Mouse (Mus musculus) kidney, adult 18-20 months (tissue): ENCODE data around the gene Nop14.
"Not testable (repeated sequence)": the region's sequence is repeated elsewhere in the genome, so short reads cannot be mapped to it uniquely, and the experiment has no call there.

Experiments
- DNase-seq: peaks from one replicate; pipeline ENCODE4 v3.0.0; 2021

Gene Nop14

DNA sequence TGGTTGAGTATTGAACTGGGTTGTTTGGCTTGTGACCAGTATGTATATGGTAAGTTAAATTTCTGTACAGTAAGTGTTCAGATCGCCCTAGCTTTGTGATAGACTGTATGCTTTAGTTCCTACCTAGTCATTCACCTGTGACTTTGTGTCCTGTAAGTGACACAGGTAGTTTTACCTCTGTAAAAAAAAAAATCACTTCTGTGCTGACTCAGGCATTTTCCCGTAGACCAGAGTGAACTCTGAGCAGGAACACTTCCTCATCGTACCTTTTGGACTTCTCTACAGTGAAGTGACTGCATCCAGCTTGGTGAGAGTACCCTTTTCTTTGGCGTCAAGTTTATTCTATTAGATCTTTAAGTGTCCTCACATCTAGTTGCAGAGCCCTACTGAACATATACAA, 50.0 kb downstream of the Nop14 start:
- no peak for DNase-seq

DNA sequence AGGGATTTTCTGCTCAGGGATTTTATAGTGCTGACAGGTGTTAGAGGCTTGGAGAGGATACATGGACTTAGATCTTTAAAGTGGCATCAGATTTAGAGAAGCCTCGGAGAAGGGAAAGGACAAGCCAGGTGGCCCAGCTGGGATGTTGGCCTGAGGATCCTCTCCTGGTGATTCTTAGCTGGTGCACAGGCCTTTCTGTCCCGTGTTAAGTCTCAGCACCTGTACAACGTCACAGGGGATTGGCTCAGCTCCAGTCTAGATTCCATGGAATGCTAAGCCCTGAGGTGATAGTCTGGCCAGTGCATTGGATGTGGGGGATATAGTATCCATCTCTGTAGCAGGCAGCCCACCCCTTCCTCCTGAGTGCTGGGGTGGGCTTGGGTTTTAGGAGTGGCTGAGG, 51.7 kb downstream of the Nop14 start:
- DNase-seq, result no peak

DNA sequence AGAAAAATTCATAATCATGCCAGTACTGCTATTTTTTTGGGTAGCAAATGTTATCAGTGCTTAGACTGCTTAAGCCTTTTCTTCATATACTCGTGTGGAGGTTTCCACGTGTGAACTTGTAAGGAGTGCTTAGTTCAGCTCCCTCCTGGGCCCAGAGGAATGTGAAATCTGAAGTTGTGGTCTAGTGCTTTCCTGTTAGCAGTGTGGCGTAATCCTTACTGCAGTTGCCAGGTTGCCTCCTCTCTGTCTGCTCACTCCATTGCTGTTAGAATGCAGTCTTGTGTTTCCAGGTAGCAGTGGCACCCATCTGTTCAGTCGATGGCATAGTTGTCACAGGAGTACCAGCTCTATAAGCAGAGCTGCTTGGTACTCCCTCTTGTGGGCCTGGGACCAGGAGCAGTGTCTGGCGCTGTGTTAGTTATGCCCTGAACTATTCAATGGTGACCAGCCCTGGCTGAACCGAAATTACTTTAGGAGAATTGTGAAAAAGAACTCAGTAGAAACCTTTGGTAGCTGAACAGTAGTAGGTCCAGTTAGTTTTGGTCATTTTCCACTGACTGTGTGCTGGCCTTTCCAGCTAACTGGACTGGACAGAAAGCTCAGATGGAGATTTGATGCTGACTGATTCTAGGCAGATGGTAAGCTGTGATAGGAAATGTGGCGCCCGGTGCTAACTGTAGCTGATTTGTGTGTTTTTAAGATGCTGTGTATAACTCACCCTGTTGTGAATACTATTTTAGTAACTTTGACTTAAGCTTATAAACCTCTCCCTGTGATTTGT, 52.7 kb downstream of the Nop14 start:
- no peak for DNase-seq

DNA sequence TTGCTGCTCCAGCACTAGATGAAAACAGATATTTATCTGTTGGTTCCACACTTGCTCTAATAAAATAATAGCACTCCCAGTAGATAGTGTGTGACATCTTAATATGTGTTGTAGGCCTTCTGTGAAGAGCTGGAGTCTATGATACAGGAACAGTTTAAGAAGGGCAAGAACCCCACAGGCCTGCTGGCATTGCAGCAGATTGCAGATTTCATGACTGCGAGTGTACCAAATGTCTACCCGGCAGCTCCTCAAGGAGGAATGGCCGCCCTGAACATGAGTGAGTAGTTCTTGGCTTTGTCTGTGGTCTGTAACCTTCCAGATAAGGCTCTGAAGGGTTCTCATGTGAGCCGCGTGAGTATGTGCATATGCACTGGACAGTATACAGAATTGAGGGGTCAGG, 55.4 kb downstream of the Nop14 start:
- no peak for DNase-seq

DNA sequence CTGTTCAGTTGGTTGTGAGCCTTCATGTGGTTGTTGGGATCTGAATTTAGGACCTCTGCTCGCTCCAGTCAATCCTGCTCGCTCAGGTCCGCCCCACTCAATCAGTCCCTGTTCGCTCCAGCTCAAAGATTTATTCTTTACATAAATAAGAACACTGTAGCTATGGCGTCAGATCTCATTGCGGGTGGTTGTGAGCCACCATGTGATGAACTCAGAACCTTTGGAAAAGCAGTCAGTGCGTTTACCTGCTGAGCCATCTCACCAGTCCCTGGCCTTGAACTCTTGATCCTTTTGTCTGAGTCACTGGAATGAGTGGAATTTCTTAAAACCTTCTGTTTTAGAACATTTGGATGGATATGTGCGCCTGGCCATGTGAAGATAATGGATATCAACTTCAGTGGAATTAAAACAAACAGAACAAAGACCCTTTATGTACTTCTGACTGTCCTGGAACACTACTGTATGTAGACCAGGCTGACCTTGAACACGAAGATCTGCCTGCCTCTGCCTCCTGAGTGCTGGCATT, 66.7 kb downstream of the Nop14 start:
- DNase-seq, result no peak

DNA sequence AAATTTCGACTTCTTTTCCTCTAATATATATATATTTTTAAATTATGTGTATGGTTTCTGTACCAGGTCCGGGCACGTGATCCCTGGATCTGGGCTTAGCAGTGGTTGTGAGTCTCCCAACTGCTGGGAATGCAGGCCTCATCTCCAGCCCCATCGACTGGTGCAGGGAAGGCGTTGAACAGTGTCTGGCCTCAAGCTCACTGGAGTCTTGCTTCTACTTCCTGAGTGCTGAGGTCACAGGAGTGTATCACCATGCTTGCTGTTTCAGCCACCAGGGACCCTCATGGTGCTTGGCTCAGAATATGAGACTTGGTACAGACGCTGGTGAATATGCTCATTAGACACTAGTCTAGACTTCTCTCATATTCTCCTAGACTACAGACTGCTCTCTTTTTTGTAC, 67.3 kb downstream of the Nop14 start:
- no peak for DNase-seq

DNA sequence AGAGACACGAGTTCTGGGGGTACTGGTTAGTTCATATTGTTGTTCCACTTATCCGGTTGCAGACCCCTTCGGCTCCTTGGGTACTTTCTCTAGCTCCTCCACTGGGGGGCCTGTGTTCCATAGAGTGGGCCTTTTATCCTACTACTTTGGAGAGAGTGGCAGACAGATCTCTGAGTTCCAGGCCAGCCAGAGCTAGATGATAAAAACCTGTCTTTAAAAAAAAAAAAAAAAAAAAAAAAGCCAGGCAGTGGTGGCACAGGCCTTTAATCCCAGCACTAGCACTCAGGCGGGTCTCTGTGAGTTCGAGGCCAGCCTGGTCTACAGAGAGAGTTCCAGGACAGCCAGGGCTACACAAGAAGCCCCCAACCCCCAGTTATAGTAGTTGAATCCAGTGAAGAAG, 67.7 kb downstream of the Nop14 start:
- DNase-seq, result not testable (repeated sequence)

DNA sequence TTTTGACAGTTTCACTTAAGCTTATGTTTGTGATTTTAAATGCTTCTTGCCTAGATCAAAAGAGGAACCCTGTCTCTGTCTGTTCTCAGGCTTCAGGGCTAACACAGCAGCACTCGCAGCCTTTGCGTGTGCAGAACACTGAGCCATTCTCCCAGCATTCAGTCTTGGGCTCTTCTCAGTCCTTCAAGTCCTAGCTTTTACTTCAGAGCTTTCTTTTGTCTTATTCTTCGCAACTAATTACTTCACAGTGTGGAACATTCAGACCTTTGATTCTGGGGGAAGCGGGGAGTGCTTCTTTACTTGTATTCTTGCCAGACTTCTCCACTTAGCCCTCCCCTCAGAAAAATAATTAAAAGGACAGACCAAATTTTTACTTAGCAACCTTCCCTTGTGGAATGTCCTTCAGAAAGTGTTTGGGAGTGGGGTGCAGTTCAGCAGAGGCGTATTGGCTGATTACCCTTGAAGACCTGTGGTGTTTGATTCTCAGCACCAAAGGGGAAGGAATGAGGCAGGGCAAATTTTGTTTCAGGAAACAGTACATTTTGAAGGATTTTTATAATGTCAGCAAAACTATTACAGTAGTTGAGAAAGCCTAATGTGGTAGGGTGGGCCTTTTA, 68.5 kb downstream of the Nop14 start:
- no peak for DNase-seq

DNA sequence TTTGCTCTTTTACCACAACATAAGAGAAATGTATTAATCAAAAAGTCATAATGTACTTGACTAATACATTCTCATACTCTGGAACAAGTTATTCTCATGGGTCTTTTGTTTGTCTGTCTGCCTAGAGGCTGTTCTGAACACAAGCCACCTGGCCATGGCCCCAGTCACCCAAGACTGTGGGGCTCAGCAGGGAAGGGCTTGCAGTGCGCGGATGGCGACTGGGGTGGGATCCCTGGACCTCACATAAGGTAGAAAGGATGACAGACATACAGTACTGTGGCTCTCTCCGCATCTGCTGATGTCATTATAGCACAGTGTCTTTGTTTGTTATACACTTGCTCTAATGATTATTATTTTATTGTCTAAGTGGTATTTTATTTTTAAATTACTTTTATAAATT, 69.2 kb downstream of the Nop14 start:
- no peak for DNase-seq

DNA sequence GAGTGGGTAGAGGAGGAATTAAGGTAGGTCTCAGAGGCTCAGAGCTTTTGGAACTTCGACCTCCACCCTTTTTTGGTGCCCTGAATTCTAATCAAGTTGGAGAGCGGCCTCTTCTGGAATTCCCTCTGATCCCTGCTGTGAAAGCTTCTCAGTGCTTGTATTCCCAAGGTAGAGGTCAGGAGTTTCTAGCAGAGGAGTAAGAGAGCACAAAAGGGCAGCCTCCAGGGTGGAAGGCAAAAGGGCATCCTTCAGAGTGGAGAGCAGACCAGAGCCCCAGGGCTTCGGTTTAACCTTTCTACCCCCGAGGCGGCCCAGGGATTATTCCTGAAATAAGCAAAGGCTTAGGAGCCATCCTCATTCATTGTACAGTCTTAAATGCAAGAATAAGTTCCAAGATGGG, 69.9 kb downstream of the Nop14 start:
- no peak for DNase-seq
